Mouse (Mus musculus): Measurements from ENCODE around the gene Ptcd3.
A peak's percentile ranks its signal among the peaks of the same experiment; 100 is the strongest.
"Not testable (repeated sequence)": the region's sequence is repeated elsewhere in the genome, so short reads cannot be mapped to it uniquely, and the experiment has no call there.

Ptcd3 gene

DNA sequence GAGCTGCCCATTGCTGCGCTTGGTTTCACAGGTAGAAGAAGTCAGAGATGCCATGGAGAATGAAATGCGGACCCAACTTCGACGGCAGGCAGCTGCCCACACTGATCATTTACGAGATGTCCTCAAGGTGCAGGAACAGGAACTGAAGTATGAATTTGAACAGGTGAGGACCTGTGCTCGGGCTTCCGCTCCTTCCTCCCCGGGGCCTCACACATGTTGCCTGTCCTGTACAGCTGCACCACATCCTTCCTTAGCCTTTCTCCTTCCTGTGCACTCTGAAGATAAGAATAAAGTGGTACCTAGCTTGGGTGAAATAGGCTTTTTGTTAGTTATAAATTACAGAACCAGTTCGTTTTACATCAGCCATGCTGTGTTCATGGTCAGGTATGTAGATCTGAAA is 37.2 kb downstream of the Ptcd3 start:
- no peak for DNase-seq (ENCODE audit: low spot score in 2 of 2)

DNA sequence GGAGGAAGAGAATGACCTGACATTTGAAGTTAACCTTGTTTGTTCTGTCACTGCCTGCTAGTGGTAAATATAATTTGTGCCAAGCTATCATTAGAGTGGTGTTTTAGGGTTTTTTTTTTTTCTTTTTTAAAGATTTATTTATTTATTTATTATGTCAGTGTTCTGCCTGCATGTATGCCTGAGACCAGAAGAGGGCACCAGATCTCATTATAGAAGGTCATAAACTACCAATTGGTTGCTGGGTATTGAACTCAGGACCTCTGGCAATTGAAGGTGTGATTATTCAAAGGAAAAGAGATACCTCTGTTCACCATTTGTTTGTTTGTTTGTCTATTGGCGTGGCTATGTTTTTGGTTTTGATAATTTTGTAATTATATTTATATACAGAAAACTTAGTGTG is 39.7 kb downstream of the Ptcd3 start:
- DNase-seq (ENCODE audit: low spot score in 2 of 2): no peak

- no peak for DNase-seq (ENCODE audit: low spot score in 2 of 2)
These were observed 40.8 kb downstream of the Ptcd3 start for GRCm38 (mm10) chr6:71867751-71868150.

DNA sequence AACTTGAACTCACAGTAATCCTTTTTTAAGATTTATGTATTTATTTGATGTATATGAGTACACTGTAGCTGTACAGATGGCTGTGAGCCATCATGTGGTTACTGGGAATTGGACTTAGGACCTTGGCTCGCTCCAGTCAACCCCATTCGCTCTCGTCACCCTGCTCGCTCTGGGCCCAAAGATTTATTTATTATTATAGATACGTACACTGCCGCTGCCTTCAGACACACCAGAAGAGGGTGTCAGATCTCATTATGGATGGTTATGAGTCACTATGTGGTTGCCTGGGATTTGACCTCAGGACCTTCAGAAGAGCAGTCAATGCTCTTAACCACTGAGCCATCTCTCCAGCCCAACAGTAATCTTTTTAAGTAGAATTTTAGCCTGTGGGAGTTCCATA is 61.6 kb downstream of the Ptcd3 start:
- DNase-seq (ENCODE audit: low spot score in 2 of 2): not testable (repeated sequence)

GRCm38 (mm10) chr6:71840597-71841290 is 67.8 kb downstream of the Ptcd3 start:
- DNase-seq (ENCODE audit: low spot score in 2 of 2): no peak

DNA sequence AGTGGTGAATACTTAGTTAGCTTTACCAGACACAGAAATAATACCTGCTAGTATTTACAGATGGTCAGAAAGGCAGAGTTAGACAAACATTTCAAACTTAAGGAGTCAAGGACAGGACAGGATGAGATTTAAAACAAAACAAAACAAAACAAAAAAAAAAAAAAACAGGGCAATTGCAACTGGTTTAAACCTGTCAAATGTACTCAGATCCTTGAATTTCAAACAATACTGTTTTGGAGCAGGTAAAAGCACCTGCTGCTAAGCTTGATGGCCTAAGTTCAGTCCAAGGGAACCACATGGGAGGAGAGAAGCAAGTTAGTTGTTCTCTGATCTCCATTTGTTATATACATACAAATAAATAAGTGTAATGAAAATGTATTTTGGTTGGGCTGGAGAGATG is 68.7 kb downstream of the Ptcd3 start:
- DNase-seq (ENCODE audit: low spot score in 2 of 2): no peak

GRCm38 (mm10) chr6:71836811-71837210 is 71.7 kb downstream of the Ptcd3 start:
- DNase-seq (ENCODE audit: low spot score in 2 of 2): no peak

GRCm38 (mm10) chr6:71831581-71831960 is 77.0 kb downstream of the Ptcd3 start:
- peak; percentile 97 for DNase-seq (ENCODE audit: low spot score in 2 of 2)

DNA sequence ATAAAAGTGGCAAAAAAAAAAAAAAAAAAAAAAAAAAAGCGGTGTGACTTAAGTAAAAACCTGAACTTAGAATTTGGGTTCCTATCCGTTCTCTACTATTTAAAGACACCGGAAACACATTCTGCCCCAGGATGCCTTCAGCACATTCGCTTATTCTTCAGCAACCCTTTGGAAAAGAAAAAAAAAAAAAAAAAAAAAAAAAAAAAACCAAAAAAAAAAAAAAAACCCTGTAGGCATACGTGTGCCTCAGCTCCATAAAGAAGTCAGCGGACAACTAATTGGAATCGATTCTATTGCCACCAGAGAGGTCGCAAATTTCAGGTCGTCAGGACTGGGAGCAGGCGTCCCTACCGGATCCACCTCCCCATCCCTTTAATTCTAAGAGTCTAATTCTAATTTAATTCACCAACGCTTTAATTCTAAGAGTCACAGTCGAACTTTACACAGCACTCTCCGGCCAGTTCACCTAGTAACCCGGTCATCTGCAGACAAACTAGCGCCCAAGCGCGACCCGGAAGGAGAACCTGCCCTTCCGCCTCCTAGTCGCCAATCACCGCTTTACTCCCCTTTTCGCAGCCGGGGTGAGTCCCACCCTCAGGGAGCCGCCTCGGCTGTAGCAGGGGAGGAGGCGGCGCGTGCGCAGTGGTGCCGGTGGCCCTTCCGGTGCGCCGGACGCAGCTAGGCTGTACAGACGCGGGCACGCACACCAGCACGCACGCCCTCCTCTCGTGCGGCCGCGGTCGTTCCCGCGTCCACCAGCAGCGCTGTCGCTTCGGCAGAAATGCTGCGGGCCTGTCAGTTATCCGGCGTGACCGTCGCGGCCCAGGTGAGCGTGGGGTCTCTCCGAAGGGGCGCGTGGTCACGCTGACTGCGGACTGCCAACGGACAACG is 77.6 kb downstream of the Ptcd3 start, which contains the start of gene Immt:
TSS of gene Immt (plus strand) at position 642 of the 891 bp plus-strand sequence.
- DNase-seq (ENCODE audit: low spot score in 2 of 2): peak; percentile 97
